Mouse (Mus musculus): ENCODE results near the gene Zfp993.
"Not testable (repeated sequence)": the region's sequence is repeated elsewhere in the genome, so short reads cannot be mapped to it uniquely, and the experiment has no call there.

- TF ChIP-seq CTCF (IDR thresholded peaks at IDR 0.05; ENCODE audit: low read depth, low read length); POLR2A (IDR thresholded peaks at IDR 0.05; ENCODE audit: borderline replicate concordance, low read depth, low read length): not testable (repeated sequence)
Observed at GRCm38 (mm10) chr4:146650639-146651038, 39.9 kb downstream of the Zfp993 start.

All from bone marrow macrophage, adult 2 months (primary cell).